Mouse (Mus musculus) kidney, adult 2 months (tissue): ENCODE measurements around the gene Aldh1a7. TPM values are rescaled to one million over a fixed set of nuclear protein-coding genes. Genes with fewer than 3 reads are reported as not detected.
A peak's percentile ranks its signal among the peaks of the same experiment; 100 is the strongest.

Source experiments
- DNase-seq: peaks from one replicate; pipeline ENCODE4 v3.0.0; 2021
- H3K27ac ChIP-seq: fragments of 200-500 bp; 2 replicates; pipeline ENCODE4 v1.5.1; 2012; ENCODE audit warnings: low read depth, low read length, control low read depth, inconsistent platforms; ENCODE audit not compliant: insufficient read depth
- H3K27me3 ChIP-seq: fragments of 200-500 bp; replicated peaks from 2 replicates; pipeline ENCODE4 v1.6.1; 2012; ENCODE audit warnings: mild to moderate bottlenecking, moderate library complexity, low read length, inconsistent platforms; ENCODE audit not compliant: control insufficient read depth, insufficient read depth
- H3K36me3 ChIP-seq: fragments of 200-500 bp; 2 replicates; pipeline ENCODE4 v1.6.1; 2012; ENCODE audit warnings: mild to moderate bottlenecking, moderate library complexity, low read length, inconsistent platforms; ENCODE audit not compliant: control insufficient read depth, insufficient read depth
- H3K4me1 ChIP-seq: fragments of 200-500 bp; 2 replicates; pipeline ENCODE4 v1.6.1; 2011; ENCODE audit warnings: low read length; ENCODE audit not compliant: control insufficient read depth, insufficient read depth
- H3K4me3 ChIP-seq: fragments of 200-500 bp; 2 replicates; pipeline ENCODE4 v1.5.1; 2011; ENCODE audit warnings: mild to moderate bottlenecking, low read depth, low read length, control low read depth; ENCODE audit not compliant: insufficient read depth
- CTCF ChIP-seq: fragments of 200-500 bp; conservative IDR thresholded peaks from 2 replicates; pipeline ENCODE4 v1.5.1; 2011; ENCODE audit warnings: low read depth, mild to moderate bottlenecking, control low read depth, low read length, moderate library complexity, mixed read lengths; ENCODE audit not compliant: insufficient read depth, insufficient read length
- POLR2A ChIP-seq: fragments of 200-500 bp; IDR thresholded peaks from one replicate; pipeline ENCODE4 v1.6.1; 2011; ENCODE audit warnings: low read depth, low read length, control low read depth
- WGBS: fragments of 180-500 bp; shearing (Covaris S2); methylation state at CpG from one replicate; pipeline ENCODE4 v1.1.7; 2018; 5-methylcytosine and 5-hydroxymethylcytosine counted together
- polyA plus RNA-seq: library from polyadenylated mRNA; depleted of rRNA; stranded (reverse); fragments of >200 nt; gene quantifications from 2 replicates; pipeline ENCODE4 v1.2.3, GENCODE M21; 2012; rRNA removed

The Aldh1a7 gene
- 4.0 and 5.1 TPM in 2 replicates for polyA plus RNA-seq

GRCm38 (mm10) chr19:20727381-20727780, at the start of gene Aldh1a7:
Aldh1a7 (minus strand) TSS chr19:20727562.
- WGBS = 57% methylated on average over 2 of the region's 2 CpGs
- H3K27ac ChIP-seq = no peak within 1 kb of the TSS

GRCm38 (mm10) chr19:20775681-20776080, 48.3 kb upstream of the Aldh1a7 start:
- TF ChIP-seq POLR2A (no peak), CTCF (no peak)

More at GRCm38 (mm10) chr19:20727381-20727780, at the start of gene Aldh1a7:
- H3K4me3 ChIP-seq = no peak within 1 kb of the TSS
- peak; percentile 64 for DNase-seq
- no peaks in the 10 kb centered on the region for H3K27me3 ChIP-seq
- H3K4me1 ChIP-seq = no peaks in the 10 kb centered on the region
- TF ChIP-seq POLR2A = no peak
- no peak for TF ChIP-seq CTCF
- H3K36me3 ChIP-seq = no peaks in the 10 kb centered on the region

GRCm38 (mm10) chr19:20773941-20774340, 46.6 kb upstream of the Aldh1a7 start:
- no peaks in the 10 kb centered on the region for H3K4me1 ChIP-seq
- no peak overlapping the region for H3K4me3 ChIP-seq
- H3K27ac ChIP-seq = no peak overlapping the region
- 83% methylated on average over 7 of the region's 7 CpGs for WGBS
- TF ChIP-seq CTCF (no peak), POLR2A (no peak)
- no peak for DNase-seq
- no peaks in the 10 kb centered on the region for H3K36me3 ChIP-seq
- H3K27me3 ChIP-seq = no peaks in the 10 kb centered on the region

More at GRCm38 (mm10) chr19:20775681-20776080, 48.3 kb upstream of the Aldh1a7 start:
- Histone ChIP-seq H3K36me3 (no peaks in the 10 kb centered on the region), H3K4me1 (no peaks in the 10 kb centered on the region), H3K27ac (no peak overlapping the region), H3K27me3 (no peaks in the 10 kb centered on the region), H3K4me3 (no peak overlapping the region)
- no peak for DNase-seq
- WGBS = 63% methylated on average over 2 of the region's 2 CpGs

- peak; percentile 48 for DNase-seq
- Histone ChIP-seq H3K4me1 (no peaks in the 10 kb centered on the region), H3K27me3 (no peaks in the 10 kb centered on the region), H3K36me3 (no peaks in the 10 kb centered on the region), H3K27ac (no peak overlapping the region), H3K4me3 (no peak overlapping the region)
- WGBS = 20% methylated on average over 1 of the region's 1 CpGs
- TF ChIP-seq POLR2A = no peak
- TF ChIP-seq CTCF = peak; percentile 27; the same call in 1 of the 2 replicates
These were observed 36.9 kb upstream of the Aldh1a7 start for GRCm38 (mm10) chr19:20764214-20764613.

GRCm38 (mm10) chr19:20761675-20762426, 34.5 kb upstream of the Aldh1a7 start:
- H3K27me3 ChIP-seq = no peaks in the 10 kb centered on the region
- no peak for DNase-seq
- no peaks in the 10 kb centered on the region for H3K36me3 ChIP-seq
- WGBS = 61% methylated on average over 4 of the region's 4 CpGs
- no peak overlapping the region for H3K4me3 ChIP-seq
- TF ChIP-seq POLR2A (no peak), CTCF (no peak)
- no peaks in the 10 kb centered on the region for H3K4me1 ChIP-seq
- no peak overlapping the region for H3K27ac ChIP-seq

- Histone ChIP-seq H3K4me3 (no peak overlapping the region), H3K36me3 (no peaks in the 10 kb centered on the region), H3K27me3 (no peaks in the 10 kb centered on the region), H3K4me1 (no peaks in the 10 kb centered on the region), H3K27ac (no peak overlapping the region)
- no peak for DNase-seq
- 83% methylated on average over 3 of the region's 3 CpGs for WGBS
- no peak for TF ChIP-seq POLR2A
These were observed 33.8 kb upstream of the Aldh1a7 start for GRCm38 (mm10) chr19:20761119-20761518.

GRCm38 (mm10) chr19:20744630-20745029, 17.3 kb upstream of the Aldh1a7 start:
- no peak for TF ChIP-seq CTCF
- TF ChIP-seq POLR2A = no peak
- 39% methylated on average over 1 of the region's 1 CpGs for WGBS
- no peaks in the 10 kb centered on the region for H3K36me3 ChIP-seq
- H3K4me1 ChIP-seq = no peaks in the 10 kb centered on the region
- H3K4me3 ChIP-seq = no peak overlapping the region
- no peak overlapping the region for H3K27ac ChIP-seq
- DNase-seq = no peak
- no peaks in the 10 kb centered on the region for H3K27me3 ChIP-seq
